Mouse (Mus musculus) layer of hippocampus, adult 8-10 months (tissue): ENCODE results near the gene Pidd1. TPM values are rescaled to one million over a fixed set of nuclear protein-coding genes. Genes with fewer than 3 reads are reported as not detected.

Experiments used
- DNase-seq, 2 experiments: peaks; one replicate each; pipeline ENCODE4 v3.0.0; 2022; ENCODE audit warnings: low spot score in 2 of 2
- total RNA-seq, 4 experiments: library from RNA; stranded (reverse); gene quantifications; 2 replicates each; pipeline ENCODE4 v1.2.4; 2022

Pidd1 gene
- total RNA-seq, 4 experiments from 2014 or later: 1.1 to 2.0 (median 1.5) TPM

DNA sequence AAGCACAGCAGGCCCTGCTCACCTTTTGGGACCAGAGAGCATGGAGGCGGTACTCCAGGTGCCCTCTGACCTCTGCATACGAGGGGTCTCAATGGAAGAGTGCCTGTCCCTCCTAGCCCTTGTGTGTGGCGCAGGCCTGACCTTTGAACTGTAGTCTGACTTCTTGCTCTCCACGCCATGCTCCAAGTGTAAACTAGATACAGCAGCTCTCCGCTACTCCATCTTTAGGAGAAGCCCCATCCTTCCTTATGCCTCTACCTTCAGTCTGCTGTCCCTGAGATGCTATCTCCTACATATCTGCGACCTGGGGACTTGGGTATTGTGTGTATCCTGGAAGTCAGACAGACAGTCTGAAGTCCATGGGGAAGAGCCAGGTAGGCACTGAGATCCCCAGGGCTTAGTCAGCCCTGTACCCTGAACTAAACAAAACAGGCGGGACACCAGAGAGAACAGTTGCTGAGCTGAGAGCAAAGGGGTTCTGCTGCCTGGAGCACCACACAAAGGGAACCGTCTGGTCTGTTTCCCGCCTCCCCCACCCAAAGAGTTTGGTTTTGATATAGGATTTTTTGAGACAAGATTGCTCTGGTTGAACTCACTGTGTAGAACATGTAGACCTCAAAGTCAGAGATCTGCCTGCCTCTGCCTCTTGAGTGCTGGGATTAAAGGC is 7.8 kb downstream of the Pidd1 start:
- DNase-seq: no peak

DNA sequence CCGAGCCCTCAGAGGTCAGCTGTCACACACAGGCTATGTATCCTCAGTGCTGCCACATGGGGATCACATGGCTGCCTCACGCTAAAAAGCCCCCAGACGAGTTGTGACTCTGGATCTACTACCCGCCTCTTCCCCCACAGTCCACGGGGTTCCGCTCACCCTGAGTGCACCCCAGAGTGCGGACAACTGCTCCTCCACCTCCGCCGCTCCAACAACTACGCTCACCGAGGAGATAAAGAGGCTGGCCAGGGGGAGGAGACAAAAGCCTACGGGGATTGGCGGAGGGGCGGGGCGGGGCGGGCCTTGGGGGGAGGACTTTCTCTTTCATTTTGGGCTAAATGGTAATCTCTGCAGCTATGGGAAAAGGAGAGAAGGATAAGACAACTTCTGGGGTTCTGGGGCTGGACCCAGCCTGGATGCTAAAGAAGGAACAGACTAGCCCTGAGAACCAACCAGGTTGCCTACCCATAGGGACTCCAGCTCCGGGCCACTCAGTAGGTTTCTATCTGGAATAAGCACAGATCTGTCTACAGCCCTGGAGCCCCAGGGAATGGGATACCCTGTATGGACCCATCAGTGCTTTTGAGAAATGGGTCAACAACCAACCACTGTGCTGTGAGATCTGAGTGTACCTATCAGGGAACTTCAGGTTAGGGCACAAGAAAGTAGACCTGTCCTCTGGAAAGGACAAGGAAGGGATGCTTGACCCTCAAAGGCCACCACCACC is 8.5 kb downstream of the Pidd1 start:
- DNase-seq: no peak

DNA sequence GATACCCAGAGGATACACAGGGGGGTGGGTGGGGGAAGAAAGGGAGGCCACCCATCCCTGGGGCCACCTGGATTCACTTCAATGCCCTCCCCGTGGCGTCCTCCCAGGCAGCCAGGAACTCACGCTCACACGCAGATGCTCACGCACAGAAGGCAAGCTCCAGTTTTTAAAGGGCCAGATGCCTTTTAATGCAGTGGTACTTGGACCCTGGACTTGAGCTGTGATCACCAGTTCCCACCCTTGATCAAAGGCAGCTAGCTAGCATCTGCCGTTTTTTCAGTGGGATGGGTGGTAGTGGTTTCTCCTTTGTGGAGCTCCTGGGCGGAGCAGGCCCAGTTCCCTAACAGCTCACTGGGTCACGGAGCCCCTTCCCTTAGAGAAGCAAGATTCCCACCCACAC is 9.4 kb downstream of the Pidd1 start:
- DNase-seq: peak; percentile 67

DNA sequence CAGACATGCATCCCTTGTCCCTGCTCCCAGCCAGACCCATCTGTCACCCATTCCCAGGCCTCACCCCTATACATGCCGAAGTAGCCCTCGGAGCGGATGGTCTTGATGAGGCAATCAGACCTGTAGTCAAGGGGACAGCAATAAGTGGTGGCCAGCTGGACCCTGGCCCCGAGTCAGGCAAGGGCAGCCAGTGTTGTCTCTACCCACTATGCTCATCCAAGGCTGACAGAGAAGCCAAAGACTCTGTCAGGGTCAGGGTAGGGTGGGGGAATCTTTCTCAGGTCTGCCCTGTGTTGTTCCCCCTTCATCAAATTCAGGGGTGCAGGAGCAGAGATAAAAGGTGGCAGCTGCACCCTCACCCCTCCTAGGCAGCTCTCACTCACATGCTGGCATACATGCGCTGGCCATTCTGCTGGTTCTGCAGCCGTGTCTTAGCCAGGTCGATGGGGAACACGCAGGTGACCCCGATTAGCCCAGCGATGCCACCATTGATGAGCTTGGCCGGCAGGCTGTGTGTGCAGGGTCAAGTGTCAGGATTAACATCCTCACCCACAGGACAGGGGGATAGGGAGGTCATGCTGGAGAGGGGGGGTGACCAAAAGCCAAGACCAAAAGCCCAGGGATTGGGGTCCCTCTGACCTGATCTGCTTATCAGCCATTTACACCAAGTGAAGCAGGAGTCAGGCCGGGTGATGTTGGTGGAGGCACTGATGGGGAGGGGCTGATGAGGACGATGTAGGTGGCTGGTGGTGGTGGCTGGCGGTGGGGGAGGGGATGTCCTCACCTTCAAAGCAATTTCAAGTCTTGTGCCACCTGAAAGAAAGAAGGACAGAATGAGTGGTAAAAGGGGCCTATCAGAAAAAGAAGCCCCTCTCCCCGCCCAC is 10.1 kb downstream of the Pidd1 start:
- DNase-seq: peak in 1 of 2 experiments; percentile 43

GRCm38 (mm10) chr7:141432741-141433516 is 10.9 kb downstream of the Pidd1 start:
- DNase-seq: no peak

DNA sequence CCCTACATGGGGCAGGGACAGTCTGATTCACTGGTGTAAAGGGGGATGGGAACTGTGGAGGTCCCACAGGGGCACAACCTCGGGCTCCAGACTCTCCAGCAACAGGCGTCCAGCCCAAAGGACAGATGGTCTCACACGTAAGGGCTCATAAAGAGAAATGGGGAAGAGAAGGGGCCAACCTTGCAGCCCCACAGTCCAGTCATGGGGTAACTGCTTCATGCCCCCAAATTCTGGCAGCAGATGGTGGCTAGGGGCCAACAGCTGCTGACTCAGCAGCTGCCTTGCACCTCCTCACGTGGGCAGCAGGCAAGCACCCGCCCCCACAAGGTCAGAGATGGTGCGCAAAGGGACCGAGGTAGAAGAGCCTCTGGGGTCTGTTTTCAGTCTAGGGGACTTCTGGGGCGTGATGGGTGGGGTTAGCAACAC is 11.6 kb downstream of the Pidd1 start:
- DNase-seq: no peak

GRCm38 (mm10) chr7:141431434-141432185 is 12.2 kb downstream of the Pidd1 start:
- DNase-seq: no peak

GRCm38 (mm10) chr7:141430585-141431240 is 13.1 kb downstream of the Pidd1 start:
- DNase-seq: no peak

DNA sequence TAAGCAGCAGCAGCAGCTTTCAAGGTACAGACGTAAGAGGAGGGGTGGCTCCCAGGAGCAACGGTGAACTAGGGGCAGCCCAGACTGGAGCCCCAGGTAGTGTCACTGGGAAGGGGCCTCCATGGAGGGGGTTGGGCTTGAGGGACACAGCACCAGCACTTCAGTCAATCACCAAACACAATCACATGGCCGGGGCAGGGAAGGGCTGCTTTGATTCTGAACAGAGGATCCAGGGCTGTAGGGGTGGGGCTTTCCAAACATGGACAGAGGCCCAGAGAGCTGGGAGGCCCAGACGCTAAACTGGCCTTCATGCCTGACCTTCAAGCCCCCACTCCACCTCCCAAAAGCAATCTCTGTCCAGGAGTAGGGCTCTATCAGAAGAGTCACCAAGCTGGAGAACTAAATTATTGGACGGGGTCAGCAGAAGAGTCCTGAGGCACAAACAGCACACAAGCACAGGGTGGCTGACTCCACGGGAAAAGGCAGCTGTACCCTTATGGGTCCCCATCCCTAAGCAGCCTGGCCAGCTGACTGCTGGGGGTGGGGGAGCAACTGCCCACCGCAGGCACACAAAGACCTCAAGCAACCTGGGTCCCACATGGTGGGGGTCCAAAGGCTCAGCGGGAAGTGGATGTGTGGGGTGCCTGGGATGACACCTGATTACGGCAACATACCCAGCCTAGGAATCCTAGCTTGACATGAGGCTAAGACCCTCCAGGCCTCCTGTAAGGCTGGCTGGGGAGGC is 13.8 kb downstream of the Pidd1 start:
- no peak for DNase-seq

DNA sequence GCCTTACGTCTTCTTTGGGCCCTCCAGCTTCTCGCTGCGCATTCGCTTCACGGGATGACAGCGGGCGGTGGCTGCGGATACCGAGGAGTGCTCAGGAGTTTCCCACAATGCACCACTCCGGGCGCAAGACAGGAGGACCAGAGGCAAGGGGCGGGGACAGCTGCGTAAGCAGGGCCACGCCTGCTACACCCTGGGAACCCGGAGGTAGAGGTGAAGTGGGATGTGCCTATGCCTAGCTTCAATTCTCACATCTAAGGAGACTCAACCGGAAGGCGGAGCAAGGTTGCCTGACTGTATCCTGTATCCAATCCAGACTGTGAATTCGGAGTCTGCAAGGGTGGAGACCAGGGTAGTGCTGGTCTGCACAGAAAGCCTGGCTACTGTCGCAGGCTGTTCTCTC is 14.5 kb downstream of the Pidd1 start, which contains the start of gene Cend1:
TSS of gene Cend1 (minus strand) at position 182 of the 400 bp plus-strand sequence.
- peak; percentile 90 to 92 for DNase-seq

- no peak for DNase-seq
These were observed 15.1 kb downstream of the Pidd1 start for GRCm38 (mm10) chr7:141428701-141429100.

DNA sequence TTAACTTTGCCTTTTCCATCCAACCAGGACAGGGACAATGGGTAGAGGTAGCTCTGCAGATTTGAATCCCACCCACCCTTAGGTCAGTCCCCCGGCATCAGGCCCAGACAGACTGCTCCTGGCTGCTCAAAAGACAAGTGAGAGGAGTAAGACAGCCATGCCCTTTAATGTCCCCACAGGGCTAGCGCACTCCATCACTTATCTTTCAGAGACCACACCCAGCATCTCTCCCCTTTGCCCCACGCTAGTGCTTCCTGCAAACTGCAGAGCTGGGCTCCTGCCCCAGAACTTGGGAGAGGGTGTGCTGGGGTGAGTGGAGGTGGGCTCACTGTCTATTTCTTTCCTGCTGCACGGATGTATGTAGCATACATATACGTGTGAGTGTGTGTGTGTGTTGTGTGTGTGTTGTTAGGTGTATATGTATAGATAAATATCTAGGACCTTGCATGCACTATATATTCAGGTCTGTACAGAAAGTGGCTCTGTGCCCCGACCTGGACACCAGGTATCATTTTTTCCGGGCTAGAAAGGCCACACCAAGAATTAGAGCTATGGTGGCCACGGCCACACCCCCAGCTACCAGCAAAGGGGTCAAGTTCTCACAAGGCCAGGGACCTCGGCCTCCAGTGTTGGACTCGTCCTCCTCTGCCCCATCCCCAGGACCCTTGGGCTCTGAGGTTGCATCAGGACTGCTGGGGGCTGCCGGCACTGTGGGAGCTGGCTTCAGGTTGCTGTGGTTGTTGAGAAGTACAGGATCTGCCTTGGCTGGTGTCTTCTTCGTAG is 16.7 kb downstream of the Pidd1 start:
- no peak for DNase-seq

DNA sequence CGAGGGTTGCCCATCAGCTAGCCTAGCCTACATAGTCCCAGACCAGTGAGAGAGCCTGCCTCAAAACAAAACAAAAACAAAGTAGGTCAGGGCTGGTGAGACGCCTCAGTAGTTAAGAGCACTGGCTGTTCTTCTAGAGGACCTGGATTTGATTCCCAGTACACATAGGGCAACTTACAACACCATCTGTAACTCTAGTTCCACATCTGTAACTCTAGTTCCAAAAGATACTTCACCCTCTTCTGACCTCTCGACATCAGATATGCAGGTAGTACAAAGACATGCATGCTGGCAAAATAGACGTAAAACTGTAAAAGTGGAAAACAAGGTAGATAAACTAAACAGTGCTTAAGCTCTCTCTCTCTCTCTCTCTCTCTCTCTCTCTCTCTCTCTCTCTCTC is 20.0 kb downstream of the Pidd1 start:
- no peak for DNase-seq

- no peak for DNase-seq
These were observed 23.7 kb downstream of the Pidd1 start for GRCm38 (mm10) chr7:141420030-141420702.

GRCm38 (mm10) chr7:141418970-141419369 is 24.9 kb downstream of the Pidd1 start:
- DNase-seq: no peak

DNA sequence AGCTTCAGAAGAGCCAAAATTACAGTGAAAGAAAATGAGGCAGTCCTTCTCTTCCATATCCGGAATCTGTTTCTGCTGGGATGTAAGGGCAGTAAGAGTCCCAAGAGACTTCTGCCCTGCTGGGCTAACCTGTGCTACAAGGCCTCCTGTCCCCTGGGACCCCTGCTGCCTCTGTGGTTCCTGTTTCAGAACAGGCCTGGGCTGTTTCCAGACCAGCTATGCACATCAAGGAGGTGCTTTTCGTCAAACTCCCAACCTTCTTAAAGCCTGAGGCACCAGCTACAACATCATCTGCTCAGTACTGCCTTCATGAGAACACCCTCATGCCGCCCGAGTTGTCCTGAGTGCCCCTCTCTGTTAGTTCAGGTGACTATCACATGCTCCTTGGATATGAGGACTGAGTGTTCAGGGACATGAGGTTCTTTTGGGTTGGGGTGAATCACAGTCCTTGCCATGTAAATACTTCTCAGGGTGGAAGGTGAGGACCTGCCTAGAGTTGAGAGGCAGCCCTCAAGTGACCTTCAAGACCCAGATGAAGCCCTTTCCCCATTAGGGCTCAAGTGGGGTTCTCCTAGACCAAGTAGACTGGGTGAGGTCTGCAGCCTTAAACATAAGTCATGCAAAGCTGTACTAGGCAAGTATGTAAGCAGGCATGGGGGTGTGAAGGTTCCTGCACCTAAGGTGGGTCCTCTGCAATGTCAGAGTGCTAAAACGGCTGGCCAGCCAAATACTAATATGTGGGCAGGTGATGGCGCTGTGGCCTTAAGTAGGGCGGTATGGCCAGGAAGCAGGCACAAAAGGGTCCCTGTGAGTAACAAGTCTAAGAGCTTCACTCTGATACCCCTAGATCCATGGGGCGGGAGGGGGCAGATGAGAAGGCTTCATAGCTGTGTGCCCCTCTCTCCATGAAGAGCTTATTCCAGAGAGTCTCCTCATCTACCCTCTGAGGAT is 25.8 kb downstream of the Pidd1 start:
- DNase-seq: no peak
